Mouse (Mus musculus) lung, embryonic 15.5 days (tissue): ENCODE data around the gene Coro2a. TPM values are rescaled to one million over a fixed set of nuclear protein-coding genes. Genes with fewer than 3 reads are reported as not detected.

Source experiments
- ATAC-seq: fragments of 200-750 bp; cut with Nextera tagmentation; 2 replicates; pipeline ENCODE4 v1.8.0; 2017; ENCODE audit warnings: moderate number of reproducible peaks, borderline replicate concordance; ENCODE audit not compliant: low FRiP score, low TSS enrichment; ENCODE audit errors: extremely low read depth
- H3K27ac ChIP-seq: fragments of 300-500 bp; sonication (generic); 2 replicates; pipeline ENCODE4 v1.5.1; 2015; ENCODE audit warnings: moderate library complexity, mild to moderate bottlenecking, inconsistent platforms
- H3K27me3 ChIP-seq: fragments of 300-500 bp; sonication (generic); 2 replicates; pipeline ENCODE4 v1.6.1; 2015; ENCODE audit warnings: inconsistent platforms
- H3K36me3 ChIP-seq: fragments of 300-500 bp; sonication (generic); 2 replicates; pipeline ENCODE4 v1.6.1; 2015; ENCODE audit warnings: inconsistent platforms
- H3K4me1 ChIP-seq: fragments of 300-500 bp; sonication (generic); 2 replicates; pipeline ENCODE4 v1.6.1; 2015; ENCODE audit warnings: inconsistent platforms
- H3K4me2 ChIP-seq: fragments of 300-500 bp; sonication (generic); 2 replicates; pipeline ENCODE4 v1.6.1; 2015; ENCODE audit warnings: inconsistent platforms, mild to moderate bottlenecking, moderate library complexity
- H3K4me3 ChIP-seq: fragments of 300-500 bp; sonication (generic); 2 replicates; pipeline ENCODE4 v1.5.1; 2015; ENCODE audit warnings: mild to moderate bottlenecking, inconsistent platforms
- H3K9ac ChIP-seq: fragments of 300-500 bp; sonication (generic); 2 replicates; pipeline ENCODE4 v1.6.1; 2015; ENCODE audit warnings: inconsistent platforms
- H3K9me3 ChIP-seq: fragments of 300-500 bp; sonication (generic); 2 replicates; pipeline ENCODE4 v1.6.1; 2016; ENCODE audit warnings: inconsistent platforms
- WGBS: fragments of 180-500 bp; shearing (Covaris S2); methylation state at CpG from one replicate; pipeline ENCODE4 v1.1.7; 2015; 5-methylcytosine and 5-hydroxymethylcytosine counted together
- polyA plus RNA-seq: library from polyadenylated mRNA; unstranded; fragments of >200 nt; fragmentation: Nextera tagmentation; extraction: Ambion mirVana; gene quantifications from 2 replicates; pipeline ENCODE4 v1.2.1, GENCODE M21; 2015

Coro2a gene
- polyA plus RNA-seq, 1 experiment from 2014 or later, result 5.3 TPM

DNA sequence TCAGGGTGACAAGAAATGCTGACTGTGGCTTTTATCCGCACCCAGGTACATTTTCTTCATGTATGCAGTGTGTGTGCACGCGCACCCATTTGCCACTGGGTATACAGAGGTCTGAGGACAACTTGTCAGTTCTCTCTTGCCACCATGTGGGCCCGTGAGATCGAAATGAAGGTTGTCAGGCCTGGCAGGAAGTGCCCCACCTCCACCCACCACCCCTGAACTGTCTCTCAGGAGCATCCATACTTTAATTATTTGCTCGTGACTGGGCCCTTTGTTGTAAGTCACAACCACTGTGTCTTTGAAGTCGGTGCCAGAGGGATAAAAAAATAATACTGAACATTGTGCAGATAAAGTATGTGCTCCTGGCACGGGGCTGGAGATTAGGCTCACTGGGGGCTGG, 51.6 kb downstream of the Coro2a start:
- WGBS, result 50% methylated on average over 8 of the region's 8 CpGs
- H3K4me3 ChIP-seq, result no peak overlapping the region
- no peaks in the 10 kb centered on the region for H3K9me3 ChIP-seq
- no peak overlapping the region for H3K27ac ChIP-seq
- no peaks in the 10 kb centered on the region for H3K36me3 ChIP-seq
- no peaks in the 10 kb centered on the region for H3K27me3 ChIP-seq
- peaks cover 8% of the 10 kb centered on the region for H3K4me1 ChIP-seq
- H3K4me2 ChIP-seq, result no peak overlapping the region
- no peak overlapping the region for H3K9ac ChIP-seq
- ATAC-seq, result no peak

- WGBS, result 74% methylated on average over 10 of the region's 10 CpGs
- no peak overlapping the region for H3K27ac ChIP-seq
These were observed 52.0 kb downstream of the Coro2a start for GRCm38 (mm10) chr4:46549979-46550378.

DNA sequence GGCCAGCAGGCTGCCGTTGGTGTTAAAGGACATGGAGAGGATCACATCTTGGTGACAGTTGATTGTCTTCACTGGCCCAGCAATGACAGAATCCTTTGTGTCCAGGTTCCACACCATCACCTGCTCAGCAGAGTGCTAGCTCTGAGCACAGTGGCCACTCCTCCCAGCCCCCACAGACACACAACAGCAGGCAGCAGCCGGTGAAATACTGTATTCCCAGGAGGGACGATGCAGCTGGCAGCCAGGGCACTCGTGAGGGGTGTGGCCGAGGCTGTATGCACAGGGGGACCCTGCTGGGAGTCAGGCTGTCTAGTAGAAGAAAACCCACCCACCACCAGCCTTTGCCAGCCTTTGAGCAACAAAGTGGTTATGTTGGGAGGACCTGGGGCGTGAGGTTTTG, 55.3 kb downstream of the Coro2a start:
- 43% methylated on average over 6 of the region's 6 CpGs for WGBS

More at GRCm38 (mm10) chr4:46549979-46550378, 52.0 kb downstream of the Coro2a start:
- Histone ChIP-seq H3K4me2 (no peak overlapping the region), H3K9me3 (no peaks in the 10 kb centered on the region), H3K4me1 (peaks cover 8% of the 10 kb centered on the region), H3K9ac (no peak overlapping the region), H3K36me3 (no peaks in the 10 kb centered on the region), H3K4me3 (no peak overlapping the region), H3K27me3 (no peaks in the 10 kb centered on the region)
- no peak for ATAC-seq

GRCm38 (mm10) chr4:46545498-46545897, 56.5 kb downstream of the Coro2a start:
- H3K4me2 ChIP-seq, result no peak overlapping the region
- H3K4me1 ChIP-seq, result no peaks in the 10 kb centered on the region
- H3K36me3 ChIP-seq, result no peaks in the 10 kb centered on the region
- H3K27ac ChIP-seq, result no peak overlapping the region
- no peak overlapping the region for H3K4me3 ChIP-seq
- H3K9ac ChIP-seq, result no peak overlapping the region
- no peak for ATAC-seq
- H3K9me3 ChIP-seq, result no peaks in the 10 kb centered on the region
- WGBS, result 6% methylated on average over 9 of the region's 9 CpGs
- no peaks in the 10 kb centered on the region for H3K27me3 ChIP-seq

More for the DNA sequence above, 55.3 kb downstream of the Coro2a start:
- no peak overlapping the region for H3K4me3 ChIP-seq
- no peaks in the 10 kb centered on the region for H3K4me1 ChIP-seq
- H3K4me2 ChIP-seq, result no peak overlapping the region
- no peak overlapping the region for H3K27ac ChIP-seq
- H3K27me3 ChIP-seq, result no peaks in the 10 kb centered on the region
- no peaks in the 10 kb centered on the region for H3K9me3 ChIP-seq
- no peak for ATAC-seq
- no peaks in the 10 kb centered on the region for H3K36me3 ChIP-seq
- no peak overlapping the region for H3K9ac ChIP-seq

DNA sequence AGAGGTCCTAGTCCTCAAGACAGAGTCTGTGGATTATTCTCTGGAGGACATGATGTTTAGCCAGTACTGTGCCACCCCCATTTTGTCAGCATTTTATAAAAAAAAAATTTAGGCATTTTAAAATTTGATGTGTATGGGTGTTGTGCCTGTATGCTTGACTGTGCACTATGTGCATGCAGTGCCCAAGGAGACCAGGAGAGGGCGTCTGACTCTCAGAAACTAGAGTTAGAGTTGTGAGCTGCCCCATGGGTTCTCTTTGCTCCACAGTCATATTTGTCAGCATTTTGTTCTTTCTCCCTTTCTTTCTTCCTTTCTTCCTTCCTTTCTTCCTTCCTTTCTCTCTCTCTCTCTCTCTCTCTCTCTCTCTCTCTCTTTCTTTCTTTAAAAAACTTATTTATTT, 57.7 kb downstream of the Coro2a start:
- H3K4me3 ChIP-seq, result no peak overlapping the region
- H3K4me2 ChIP-seq, result no peak overlapping the region
- WGBS, result 30% methylated on average over 1 of the region's 1 CpGs
- peaks cover 2% of the 10 kb centered on the region; the same call in 1 of the 2 replicates for H3K27me3 ChIP-seq
- H3K4me1 ChIP-seq, result no peaks in the 10 kb centered on the region
- H3K9me3 ChIP-seq, result no peaks in the 10 kb centered on the region
- no peak for ATAC-seq
- H3K9ac ChIP-seq, result no peak overlapping the region
- no peaks in the 10 kb centered on the region for H3K36me3 ChIP-seq
- no peak overlapping the region for H3K27ac ChIP-seq

GRCm38 (mm10) chr4:46543366-46544050, 58.5 kb downstream of the Coro2a start:
- Histone ChIP-seq H3K27ac (no peak overlapping the region), H3K4me3 (no peak overlapping the region), H3K4me2 (no peak overlapping the region), H3K4me1 (no peaks in the 10 kb centered on the region), H3K27me3 (peaks cover 10% of the 10 kb centered on the region; the same call in 1 of the 2 replicates), H3K36me3 (no peaks in the 10 kb centered on the region), H3K9ac (no peak overlapping the region), H3K9me3 (no peaks in the 10 kb centered on the region)
- no peak for ATAC-seq
- 82% methylated on average over 13 of the region's 13 CpGs for WGBS

DNA sequence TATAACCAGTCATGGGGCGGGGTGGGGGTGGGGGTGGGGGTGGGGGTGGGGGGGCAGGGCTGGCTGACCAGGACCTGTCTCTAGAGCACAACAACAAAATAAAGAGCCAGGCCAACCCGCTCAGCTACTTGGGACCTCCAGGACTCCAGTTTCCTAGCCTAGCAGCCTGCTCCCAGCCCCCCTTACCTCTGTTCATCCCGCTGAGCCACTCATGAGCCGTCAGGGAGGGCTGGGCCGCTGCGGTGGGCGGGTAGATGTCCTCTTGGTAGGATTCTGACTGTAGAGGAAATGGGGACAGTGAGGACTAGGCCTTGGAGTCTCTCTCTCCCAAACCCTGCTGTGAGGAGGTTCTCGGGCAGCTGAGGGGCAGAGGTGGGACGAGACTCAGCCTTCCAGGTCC, 60.3 kb downstream of the Coro2a start:
- 45% methylated on average over 9 of the region's 9 CpGs for WGBS

DNA sequence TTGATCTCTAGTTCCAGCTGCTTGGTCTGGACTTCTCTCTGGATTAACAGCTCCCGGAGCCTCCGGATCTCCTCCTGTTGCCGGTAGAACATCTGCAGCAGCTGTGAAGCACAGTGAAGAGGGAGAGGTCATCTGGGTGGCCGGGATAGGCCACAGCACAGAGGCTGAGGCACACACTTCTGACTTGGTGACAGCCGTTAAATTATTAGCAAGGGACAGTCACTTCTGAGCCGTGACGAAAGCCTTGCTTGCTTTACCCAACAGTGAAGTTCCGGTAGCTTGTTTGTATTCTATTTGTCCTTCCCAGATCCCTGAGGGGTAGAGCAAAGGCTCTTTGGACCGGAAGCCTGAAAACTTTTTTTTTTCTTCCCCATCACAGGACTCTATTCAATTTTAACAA, 62.8 kb downstream of the Coro2a start:
- 44% methylated on average over 9 of the region's 9 CpGs for WGBS
- H3K9me3 ChIP-seq, result no peaks in the 10 kb centered on the region
- H3K4me1 ChIP-seq, result peaks cover 18% of the 10 kb centered on the region
- H3K4me3 ChIP-seq, result no peak overlapping the region
- no peak for ATAC-seq
- no peak overlapping the region for H3K27ac ChIP-seq
- H3K4me2 ChIP-seq, result no peak overlapping the region
- peaks cover 48% of the 10 kb centered on the region for H3K27me3 ChIP-seq
- no peak overlapping the region for H3K9ac ChIP-seq
- H3K36me3 ChIP-seq, result no peaks in the 10 kb centered on the region

More for the DNA sequence above, 60.3 kb downstream of the Coro2a start:
- Histone ChIP-seq H3K36me3 (no peaks in the 10 kb centered on the region), H3K4me3 (no peak overlapping the region), H3K9ac (no peak overlapping the region), H3K27me3 (peaks cover 22% of the 10 kb centered on the region), H3K4me2 (no peak overlapping the region), H3K4me1 (no peaks in the 10 kb centered on the region), H3K27ac (no peak overlapping the region), H3K9me3 (no peaks in the 10 kb centered on the region)
- ATAC-seq, result no peak

- Histone ChIP-seq H3K4me1 (peaks cover 20% of the 10 kb centered on the region), H3K9me3 (no peaks in the 10 kb centered on the region), H3K9ac (peak within 1 kb of the TSS; percentile 39), H3K27me3 (peaks cover 60% of the 10 kb centered on the region), H3K27ac (no peak within 1 kb of the TSS), H3K4me3 (peak within 1 kb of the TSS; percentile 55), H3K4me2 (peak within 1 kb of the TSS; percentile 85), H3K36me3 (no peaks in the 10 kb centered on the region)
- WGBS, result under 1% methylated on average over 39 of the region's 46 CpGs
- peak; percentile 24; the same call in 1 of the 2 replicates for ATAC-seq
These were observed 66.1 kb downstream of the Coro2a start, which contains the start of gene Trim14 for GRCm38 (mm10) chr4:46535840-46536361. Gene Trim14, minus strand, starts transcription at chr4:46536141.

DNA sequence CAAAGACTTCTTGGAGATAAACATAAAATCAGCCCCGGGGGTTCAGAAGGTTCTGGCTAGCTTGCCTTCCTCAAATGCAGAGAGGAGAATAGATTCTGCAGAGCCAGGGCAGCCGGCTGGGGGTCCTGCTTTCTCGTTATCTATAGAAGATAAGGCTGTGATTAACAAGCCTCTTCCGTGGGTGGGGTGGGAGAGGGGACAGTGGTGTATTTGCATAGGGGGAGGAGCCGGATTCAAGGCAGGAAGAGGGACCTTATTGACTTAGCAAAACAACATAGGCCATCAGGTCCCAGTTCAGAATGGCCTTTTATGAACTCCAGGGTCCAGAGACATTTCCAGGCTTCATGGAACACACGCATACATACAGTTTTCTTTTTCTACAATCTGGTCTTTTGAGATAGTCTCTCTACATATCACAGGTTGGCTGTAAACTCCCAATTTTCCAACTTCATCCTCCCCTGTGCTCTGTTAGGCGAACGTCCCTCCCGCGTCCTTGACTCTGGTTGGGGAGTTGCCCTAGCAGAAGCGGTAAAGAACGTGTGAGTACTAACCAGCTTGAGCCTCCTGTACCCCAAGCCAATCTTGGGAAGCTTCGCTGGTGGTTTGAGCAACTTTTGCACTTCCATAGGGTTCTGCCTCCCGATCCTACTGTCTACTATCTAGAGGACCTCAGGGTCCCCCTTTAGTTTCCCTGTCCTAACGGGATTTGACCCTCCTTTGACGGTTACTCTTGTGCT, 66.7 kb downstream of the Coro2a start:
- Histone ChIP-seq H3K4me3 (peak overlapping the region; percentile 55), H3K9me3 (no peaks in the 10 kb centered on the region), H3K36me3 (no peaks in the 10 kb centered on the region), H3K27me3 (peaks cover 60% of the 10 kb centered on the region), H3K4me2 (peak overlapping the region; percentile 85), H3K27ac (no peak overlapping the region), H3K9ac (peak overlapping the region; percentile 39), H3K4me1 (peaks cover 20% of the 10 kb centered on the region)
- 5% methylated on average over 16 of the region's 16 CpGs for WGBS
- 0 out of 2 replicates have a peak, but pooled peaks have one; percentile 2 for ATAC-seq

GRCm38 (mm10) chr4:46533934-46534720, 67.9 kb downstream of the Coro2a start:
- peaks cover 20% of the 10 kb centered on the region for H3K4me1 ChIP-seq
- WGBS, result 9% methylated on average over 29 of the region's 29 CpGs
- no peak overlapping the region for H3K27ac ChIP-seq
- no peaks in the 10 kb centered on the region for H3K9me3 ChIP-seq
- H3K27me3 ChIP-seq, result peaks cover 56% of the 10 kb centered on the region
- H3K4me2 ChIP-seq, result peak overlapping the region; percentile 85
- H3K36me3 ChIP-seq, result no peaks in the 10 kb centered on the region
- H3K9ac ChIP-seq, result no peak overlapping the region
- H3K4me3 ChIP-seq, result peak overlapping the region; percentile 20
- ATAC-seq, result no peak
